Mouse (Mus musculus) MEL (cell line): ENCODE measurements at regions not wholly inside any gene's neighbourhood (a gene's known extent, or its start where the extent isn't known, plus 50 kb on each side); places are given as distances from the start of the nearest gene placed in this dataset.

Source experiments
- CTCF ChIP-seq, 3 experiments: IDR thresholded peaks in 2 of 3; conservative IDR thresholded peaks in 1 of 3; 2 replicates each; pipeline ENCODE4 v1.5.1; 2011 to 2012; ENCODE audit warnings: low read length in 3 of 3, low read depth in 2 of 3, mild to moderate bottlenecking in 2 of 3, improper control_type of control experiment in 1 of 3, inconsistent platforms in 1 of 3, mixed read lengths in 1 of 3, moderate library complexity in 1 of 3; ENCODE audit not compliant: control insufficient read depth in 1 of 3, insufficient read depth in 1 of 3, poor library complexity in 1 of 3, severe bottlenecking in 1 of 3
- EP300 ChIP-seq, 2 experiments: IDR thresholded peaks; 2 replicates each; pipeline ENCODE4 v1.6.1; 2011; ENCODE audit warnings: improper control_type of control experiment in 2 of 2, low read length in 2 of 2, low read depth in 1 of 2, mild to moderate bottlenecking in 1 of 2
- ETS1 ChIP-seq: IDR thresholded peaks from 2 replicates; pipeline ENCODE4 v1.6.1; 2012; ENCODE audit warnings: low read depth, mild to moderate bottlenecking, inconsistent platforms, low read length, improper control_type of control experiment, moderate library complexity
- MXI1 ChIP-seq: IDR thresholded peaks from 2 replicates; pipeline ENCODE4 v1.6.1; 2011; ENCODE audit warnings: mild to moderate bottlenecking, low read depth, low read length, improper control_type of control experiment
- NRF1 ChIP-seq: IDR thresholded peaks from 2 replicates; pipeline ENCODE4 v1.6.1; 2014; ENCODE audit warnings: low read depth, mild to moderate bottlenecking, inconsistent platforms, low read length, improper control_type of control experiment, moderate library complexity; ENCODE audit not compliant: poor library complexity, insufficient read depth, severe bottlenecking
- POLR2AphosphoS2 ChIP-seq: IDR thresholded peaks from 2 replicates; pipeline ENCODE4 v1.6.1; 2011; ENCODE audit warnings: low read length, improper control_type of control experiment
- RCOR1 ChIP-seq: IDR thresholded peaks from 2 replicates; pipeline ENCODE4 v1.6.1; 2012; ENCODE audit warnings: low read depth, mild to moderate bottlenecking, inconsistent platforms, low read length, improper control_type of control experiment
- TAL1 ChIP-seq: IDR thresholded peaks from 2 replicates; pipeline ENCODE4 v1.6.1; 2012; ENCODE audit warnings: mild to moderate bottlenecking, inconsistent platforms, low read length, moderate library complexity, mixed read lengths

GRCm38 (mm10) chr9:82760682-82761468, 68.5 kb upstream of the Irak1bp1 start:
- TF ChIP-seq MXI1: no peak
- TF ChIP-seq ETS1: no peak
- TF ChIP-seq RCOR1: no peak
- TF ChIP-seq CTCF (IDR thresholded peaks at IDR 0.05 in 2 of 3, conservative IDR thresholded peaks at IDR 0.05 in 1 of 3; ENCODE audit: control insufficient read depth in 1 of 3, insufficient read depth in 1 of 3, low read depth in 2 of 3, low read length in 3 of 3, poor library complexity in 1 of 3, severe bottlenecking in 1 of 3): no peak
- TF ChIP-seq NRF1: no peak
- no peak for TF ChIP-seq EP300 (IDR thresholded peaks at IDR 0.05; ENCODE audit: low read depth in 1 of 2, low read length in 2 of 2)
- TF ChIP-seq POLR2AphosphoS2: no peak
- TF ChIP-seq TAL1: no peak
